Mouse (Mus musculus): ENCODE results near the gene Emilin2.

GRCm38 (mm10) chr17:71317571-71317970 lies 5.8 kb upstream of the Emilin2 start:
- no peak for TF ChIP-seq POLR2A (IDR thresholded peaks at IDR 0.05; ENCODE audit: control insufficient read depth, low read depth, low read length)
- TF ChIP-seq CTCF (IDR thresholded peaks at IDR 0.05; ENCODE audit: control insufficient read depth, insufficient read depth, insufficient replicate concordance, low read depth, low read length), result no peak

All from testis, adult 2 months (tissue).